ENCODE assay signal across 13 mouse cellular contexts in the genomic region with DNA sequence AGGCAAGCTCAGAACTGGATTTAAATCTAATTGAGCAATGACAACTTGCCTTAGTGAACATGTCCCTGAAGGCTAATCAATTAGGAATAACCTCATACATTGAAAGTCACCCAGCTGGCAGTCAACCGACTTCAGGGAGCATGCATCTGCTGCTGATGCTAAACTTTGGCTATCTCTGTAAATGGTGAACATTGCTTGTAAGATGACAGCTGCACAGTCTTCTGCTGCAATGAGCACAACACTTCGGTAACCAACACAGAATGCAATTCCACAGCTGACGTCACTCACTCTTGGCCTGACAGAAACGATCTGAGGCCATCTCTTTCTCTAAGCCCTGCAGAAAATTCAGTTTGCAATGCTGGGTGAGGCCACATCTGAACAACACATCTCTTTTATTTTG.
DNase-seq lines count a peak whose midpoint lies in the region; ATAC-seq and TF ChIP-seq lines count a peak whose summit lies in the region.
"Had no signal": no experiment of that assay in that cellular context is flagged by ENCODE, and none has a peak within 500 bp of the region (broad histone marks: within the 10 kb centered on the region; RNA-seq: fewer than 3 reads in every experiment).

No protein-coding gene starts in this region.

- no peak for TF ChIP-seq EP300 in stomach, postnatal 0 days (optimal IDR thresholded peaks at IDR 0.05)

- TF ChIP-seq CTCF in stomach, postnatal 0 days (IDR thresholded peaks at IDR 0.05; ENCODE audit: low read depth) = no peak

- H3K27me3 ChIP-seq in heart, embryonic 12.5 days (replicated peaks) = no peaks in the 10 kb centered on the region
- no peaks in the 10 kb centered on the region for H3K27me3 ChIP-seq in stomach, embryonic 16.5 days (ENCODE audit: control insufficient read depth, insufficient read depth, low read length)
- no peaks in the 10 kb centered on the region for H3K27me3 ChIP-seq in stomach, postnatal 0 days (ENCODE audit: control insufficient read depth, insufficient read depth, low read length)
- no peaks in the 10 kb centered on the region for H3K27me3 ChIP-seq in lung, embryonic 16.5 days (ENCODE audit: control insufficient read depth, insufficient read depth, low read depth, low read length)
- H3K27me3 ChIP-seq in kidney, embryonic 16.5 days (ENCODE audit: insufficient read depth, low read length) = no peaks in the 10 kb centered on the region

- H3K36me3 ChIP-seq in heart, embryonic 12.5 days = no peaks in the 10 kb centered on the region
- no peaks in the 10 kb centered on the region for H3K36me3 ChIP-seq in stomach, embryonic 16.5 days (ENCODE audit: control insufficient read depth, insufficient read depth, low read length)
- no peaks in the 10 kb centered on the region for H3K36me3 ChIP-seq in stomach, postnatal 0 days (ENCODE audit: control insufficient read depth, insufficient read depth, low read length)
- no peaks in the 10 kb centered on the region for H3K36me3 ChIP-seq in lung, embryonic 16.5 days (ENCODE audit: control insufficient read depth, insufficient read depth, low read length)
- no peaks in the 10 kb centered on the region for H3K36me3 ChIP-seq in kidney, embryonic 16.5 days (ENCODE audit: insufficient read depth, low read length)

- H3K4me1 ChIP-seq in heart, embryonic 12.5 days (replicated peaks) = no peaks in the 10 kb centered on the region
- H3K4me1 ChIP-seq in stomach, embryonic 16.5 days (ENCODE audit: control insufficient read depth, insufficient read depth, low read length) = no peaks in the 10 kb centered on the region
- H3K4me1 ChIP-seq in stomach, postnatal 0 days (replicated peaks; ENCODE audit: control insufficient read depth, insufficient read depth) = no peaks in the 10 kb centered on the region
- H3K4me1 ChIP-seq in lung, embryonic 16.5 days (replicated peaks; ENCODE audit: control insufficient read depth, insufficient read depth, low read length) = no peaks in the 10 kb centered on the region
- no peaks in the 10 kb centered on the region for H3K4me1 ChIP-seq in kidney, embryonic 16.5 days (ENCODE audit: insufficient read depth, low read length)

- WGBS in heart, embryonic 12.5 days = 69% methylated on average over 4 of the region's 4 CpGs
- WGBS in stomach, embryonic 16.5 days = 55% methylated on average over 4 of the region's 4 CpGs
- WGBS in stomach, postnatal 0 days = 60% methylated on average over 4 of the region's 4 CpGs
- 52% methylated on average over 4 of the region's 4 CpGs for WGBS in lung, embryonic 16.5 days
- WGBS in kidney, embryonic 16.5 days = 70% methylated on average over 4 of the region's 4 CpGs

- H3K4me2 ChIP-seq in heart, embryonic 12.5 days = no peak overlapping the region
- no peak overlapping the region for H3K4me2 ChIP-seq in stomach, embryonic 16.5 days (ENCODE audit: low read depth, low read length)
- H3K4me2 ChIP-seq in stomach, postnatal 0 days (replicated peaks; ENCODE audit: low read depth) = no peak overlapping the region
- no peak overlapping the region for H3K4me2 ChIP-seq in lung, embryonic 16.5 days (ENCODE audit: low read depth, low read length)
- no peak overlapping the region for H3K4me2 ChIP-seq in kidney, embryonic 16.5 days (replicated peaks; ENCODE audit: low read depth, low read length)
- H3K4me2 ChIP-seq: midbrain, embryonic 11.5 days had no signal

- H3K27ac ChIP-seq in heart, embryonic 12.5 days (ENCODE audit: poor library complexity, severe bottlenecking) = no peak overlapping the region
- peak overlapping the region; percentile 35; the same call in 1 of the 2 replicates for H3K27ac ChIP-seq in stomach, embryonic 16.5 days (ENCODE audit: low read length)
- no peak overlapping the region for H3K27ac ChIP-seq in stomach, postnatal 0 days (replicated peaks)
- H3K27ac ChIP-seq in lung, embryonic 16.5 days (ENCODE audit: low read length) = no peak overlapping the region
- no peak overlapping the region for H3K27ac ChIP-seq in kidney, embryonic 16.5 days (ENCODE audit: low read length)
- H3K27ac ChIP-seq: liver, embryonic 14.5 days had no signal

- no peak overlapping the region for H3K9ac ChIP-seq in heart, embryonic 12.5 days
- no peak overlapping the region for H3K9ac ChIP-seq in stomach, embryonic 16.5 days (ENCODE audit: low read length)
- no peak overlapping the region for H3K9ac ChIP-seq in stomach, postnatal 0 days (ENCODE audit: low read length)
- no peak overlapping the region for H3K9ac ChIP-seq in lung, embryonic 16.5 days (ENCODE audit: low read length)
- no peak overlapping the region for H3K9ac ChIP-seq in kidney, embryonic 16.5 days (replicated peaks; ENCODE audit: low read length)
- H3K9ac ChIP-seq: liver, embryonic 14.5 days had no signal

- H3K9me3 ChIP-seq in heart, embryonic 12.5 days (replicated peaks) = no peaks in the 10 kb centered on the region
- no peaks in the 10 kb centered on the region for H3K9me3 ChIP-seq in stomach, embryonic 16.5 days (replicated peaks; ENCODE audit: control insufficient read depth, low read length)
- no peaks in the 10 kb centered on the region for H3K9me3 ChIP-seq in stomach, postnatal 0 days (ENCODE audit: control insufficient read depth, low read length)
- H3K9me3 ChIP-seq in lung, embryonic 16.5 days (ENCODE audit: control insufficient read depth, low read length) = no peaks in the 10 kb centered on the region
- no peaks in the 10 kb centered on the region for H3K9me3 ChIP-seq in kidney, embryonic 16.5 days (ENCODE audit: low read length)

- no peak overlapping the region for H3K4me3 ChIP-seq in heart, embryonic 12.5 days
- no peak overlapping the region for H3K4me3 ChIP-seq in stomach, embryonic 16.5 days (replicated peaks; ENCODE audit: low read length)
- no peak overlapping the region for H3K4me3 ChIP-seq in stomach, postnatal 0 days (ENCODE audit: low read depth, low read length)
- H3K4me3 ChIP-seq in lung, embryonic 16.5 days (ENCODE audit: low read length) = no peak overlapping the region
- no peak overlapping the region for H3K4me3 ChIP-seq in kidney, embryonic 16.5 days (ENCODE audit: low read length)

- peak; percentile 96 for DNase-seq in heart, adult 11 months
- DNase-seq in stomach, postnatal 0 days (ENCODE audit: low spot score) = no peak
- DNase-seq in layer of hippocampus, adult 8-10 months (ENCODE audit: low spot score in 2 of 2) = no peak
- DNase-seq: adrenal gland, postnatal 25 days; kidney, adult 8-10 months; thymus, adult 18-20 months had no signal

- no peak for ATAC-seq in heart, embryonic 12.5 days (ENCODE audit: insufficient number of reproducible peaks, low FRiP score)
- no peak; the same call in 1 of the 2 replicates for ATAC-seq in stomach, embryonic 16.5 days (ENCODE audit: insufficient read depth, low FRiP score)
- ATAC-seq in stomach, postnatal 0 days (ENCODE audit: low FRiP score, low TSS enrichment) = no peak
- peak; percentile 57; the same call in 1 of the 2 replicates for ATAC-seq in lung, embryonic 16.5 days (ENCODE audit: low read depth)
- no peak for ATAC-seq in kidney, embryonic 16.5 days (ENCODE audit: low FRiP score, low TSS enrichment)
- no peak for ATAC-seq in megakaryocyte, adult 5-6 weeks (ENCODE audit: poor library complexity, severe bottlenecking)
